Mouse (Mus musculus) thymus, adult 2 months (tissue): ENCODE measurements around the gene Ninj1. TPM values are rescaled to one million over a fixed set of nuclear protein-coding genes. Genes with fewer than 3 reads are reported as not detected.

Experiments used
- DNase-seq: peaks from one replicate; pipeline ENCODE4 v3.0.0; 2021
- H3K27ac ChIP-seq: fragments of 200-500 bp; 2 replicates; pipeline ENCODE4 v1.5.1; 2012; ENCODE audit warnings: low read length, control low read depth; ENCODE audit not compliant: control insufficient read depth, insufficient read depth
- H3K27me3 ChIP-seq: fragments of 200-500 bp; 2 replicates; pipeline ENCODE4 v1.6.1; 2012; ENCODE audit warnings: mild to moderate bottlenecking, low read length, moderate library complexity, mixed read lengths; ENCODE audit not compliant: control insufficient read depth, insufficient read depth
- H3K36me3 ChIP-seq: fragments of 200-500 bp; 2 replicates; pipeline ENCODE4 v1.6.1; 2012; ENCODE audit warnings: mild to moderate bottlenecking, low read length, moderate library complexity; ENCODE audit not compliant: control insufficient read depth, insufficient read depth
- H3K4me1 ChIP-seq: fragments of 200-500 bp; replicated peaks from 2 replicates; pipeline ENCODE4 v1.6.1; 2012; ENCODE audit warnings: low read length; ENCODE audit not compliant: control insufficient read depth, insufficient read depth
- H3K4me3 ChIP-seq: fragments of 200-500 bp; 2 replicates; pipeline ENCODE4 v1.5.1; 2012; ENCODE audit warnings: mild to moderate bottlenecking, low read length, control low read depth, moderate library complexity; ENCODE audit not compliant: control insufficient read depth, insufficient read depth
- CTCF ChIP-seq: fragments of 200-500 bp; IDR thresholded peaks from 2 replicates; pipeline ENCODE4 v1.5.1; 2012; ENCODE audit warnings: mild to moderate bottlenecking, control low read depth, low read length, moderate library complexity, borderline replicate concordance; ENCODE audit not compliant: control insufficient read depth, poor library complexity, insufficient read depth; ENCODE audit errors: extremely low read depth
- POLR2A ChIP-seq: fragments of 200-500 bp; IDR thresholded peaks from 2 replicates; pipeline ENCODE4 v1.6.1; 2012; ENCODE audit warnings: mild to moderate bottlenecking, low read length, control low read depth, moderate library complexity; ENCODE audit not compliant: control insufficient read depth, poor library complexity, insufficient read depth; ENCODE audit errors: extremely low read depth
- WGBS: fragments of 180-500 bp; shearing (Covaris S2); methylation state at CpG from one replicate; pipeline ENCODE4 v1.1.7; 2018; 5-methylcytosine and 5-hydroxymethylcytosine counted together
- polyA plus RNA-seq: library from polyadenylated mRNA; depleted of rRNA; stranded (reverse); fragments of >200 nt; gene quantifications from 2 replicates; pipeline ENCODE4 v1.2.3, GENCODE M21; 2012; rRNA removed

The Ninj1 gene
- polyA plus RNA-seq = 98.1 and 113 TPM in 2 replicates

GRCm38 (mm10) chr13:49187288-49188218, at the start of gene Ninj1:
Ninj1 (plus strand) TSS chr13:49187485.
- peak within 1 kb of the TSS; percentile 95 for H3K4me3 ChIP-seq
- H3K27ac ChIP-seq = peak within 1 kb of the TSS; percentile 4; the same call in 1 of the 2 replicates
- TF ChIP-seq POLR2A (peak; percentile 32; the same call in 1 of the 2 replicates), CTCF (no peak)
- peak; percentile 72 for DNase-seq
- H3K4me1 ChIP-seq = peaks cover 17% of the 10 kb centered on the region
- 4% methylated on average over 86 of the region's 87 CpGs for WGBS
- no peaks in the 10 kb centered on the region for H3K36me3 ChIP-seq
- H3K27me3 ChIP-seq = no peaks in the 10 kb centered on the region

- peaks cover 2% of the 10 kb centered on the region for H3K27me3 ChIP-seq
- no peaks in the 10 kb centered on the region for H3K4me1 ChIP-seq
- H3K4me3 ChIP-seq = no peak overlapping the region
- no peaks in the 10 kb centered on the region for H3K36me3 ChIP-seq
- TF ChIP-seq POLR2A = no peak
- TF ChIP-seq CTCF = no peak
- WGBS = 78% methylated on average over 4 of the region's 4 CpGs
- no peak for DNase-seq
- H3K27ac ChIP-seq = no peak overlapping the region
Observed at GRCm38 (mm10) chr13:49140567-49140966, 46.7 kb upstream of the Ninj1 start.

- TF ChIP-seq CTCF = no peak
- no peak for TF ChIP-seq POLR2A
- 91% methylated on average over 5 of the region's 5 CpGs for WGBS
- Histone ChIP-seq H3K4me3 (no peak overlapping the region), H3K27ac (no peak overlapping the region), H3K4me1 (peaks cover 8% of the 10 kb centered on the region), H3K27me3 (peaks cover 15% of the 10 kb centered on the region), H3K36me3 (no peaks in the 10 kb centered on the region)
- DNase-seq = no peak
Observed at GRCm38 (mm10) chr13:49142396-49142795, 44.9 kb upstream of the Ninj1 start.

- H3K27me3 ChIP-seq = peaks cover 15% of the 10 kb centered on the region
- 95% methylated on average over 7 of the region's 7 CpGs for whole genome bisulfite sequencing
- DNase-seq = no peak
- H3K4me1 ChIP-seq = peaks cover 16% of the 10 kb centered on the region
- H3K27ac ChIP-seq = no peak overlapping the region
- H3K4me3 ChIP-seq = no peak overlapping the region
- H3K36me3 ChIP-seq = no peaks in the 10 kb centered on the region
- TF ChIP-seq CTCF (no peak), POLR2A (no peak)
Observed at GRCm38 (mm10) chr13:49143323-49143722, 44.0 kb upstream of the Ninj1 start.

- DNase-seq = no peak
- WGBS = 80% methylated on average over 6 of the region's 6 CpGs
- H3K27ac ChIP-seq = no peak overlapping the region
Observed at GRCm38 (mm10) chr13:49144451-49144850, 42.8 kb upstream of the Ninj1 start.

DNA sequence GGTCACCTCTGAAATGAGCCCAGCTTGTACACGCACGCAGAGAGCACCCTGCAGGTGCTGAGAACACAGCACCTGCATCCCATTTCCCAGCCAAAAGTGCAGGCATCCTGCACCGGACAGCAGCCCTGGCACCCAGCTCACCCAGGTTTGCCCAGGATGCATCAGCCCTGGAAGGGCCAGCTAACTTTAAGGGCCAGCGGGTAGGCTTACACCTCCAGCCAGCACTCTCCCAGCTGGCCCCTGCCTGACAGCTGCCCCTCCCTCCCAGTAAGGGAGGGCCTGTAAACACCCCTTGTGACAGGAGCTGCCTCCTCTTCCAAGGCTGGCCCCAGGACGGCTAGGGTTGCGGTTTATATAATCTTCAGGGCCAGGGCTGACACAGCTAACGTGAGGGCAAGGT, 41.9 kb upstream of the Ninj1 start:
- no peak for TF ChIP-seq CTCF
- no peak for TF ChIP-seq POLR2A
- DNase-seq = no peak
- no peak overlapping the region for H3K4me3 ChIP-seq
- H3K36me3 ChIP-seq = no peaks in the 10 kb centered on the region
- no peak overlapping the region for H3K27ac ChIP-seq
- peaks cover 17% of the 10 kb centered on the region for H3K4me1 ChIP-seq
- 76% methylated on average over 7 of the region's 7 CpGs for WGBS
- peaks cover 15% of the 10 kb centered on the region for H3K27me3 ChIP-seq

More at GRCm38 (mm10) chr13:49144451-49144850, 42.8 kb upstream of the Ninj1 start:
- Histone ChIP-seq H3K36me3 (no peaks in the 10 kb centered on the region), H3K4me3 (no peak overlapping the region), H3K27me3 (peaks cover 15% of the 10 kb centered on the region), H3K4me1 (peaks cover 17% of the 10 kb centered on the region)
- TF ChIP-seq POLR2A (no peak), CTCF (no peak)
